Mouse (Mus musculus): ENCODE measurements around the gene Tecpr2. TPM values are rescaled to one million over a fixed set of nuclear protein-coding genes. Genes with fewer than 3 reads are reported as not detected.

Gene Tecpr2
- polyA plus RNA-seq, 1 experiment from 2014 or later, result 8.4 TPM

GRCm38 (mm10) chr12:111005803-111006202 lies 116.7 kb downstream of the Tecpr2 start:
- Histone ChIP-seq H3K4me2 (replicated peaks) (no peak overlapping the region), H3K27ac (no peak overlapping the region), H3K4me1 (peaks cover 21% of the 10 kb centered on the region), H3K9me3 (replicated peaks) (no peaks in the 10 kb centered on the region), H3K9ac (no peak overlapping the region), H3K27me3 (no peaks in the 10 kb centered on the region), H3K4me3 (no peak overlapping the region), H3K36me3 (no peaks in the 10 kb centered on the region)
- ATAC-seq (ENCODE audit: low FRiP score), result no peak
- WGBS, result 63% methylated on average over 6 of the region's 6 CpGs

GRCm38 (mm10) chr12:111006339-111006738 lies 117.3 kb downstream of the Tecpr2 start:
- H3K4me1 ChIP-seq, result peaks cover 21% of the 10 kb centered on the region
- no peak overlapping the region for H3K27ac ChIP-seq
- H3K36me3 ChIP-seq, result no peaks in the 10 kb centered on the region
- no peaks in the 10 kb centered on the region for H3K27me3 ChIP-seq
- no peak overlapping the region for H3K9ac ChIP-seq
- ATAC-seq (ENCODE audit: low FRiP score), result no peak
- no peak overlapping the region for H3K4me2 ChIP-seq (replicated peaks)
- WGBS, result 52% methylated on average over 5 of the region's 5 CpGs
- no peaks in the 10 kb centered on the region for H3K9me3 ChIP-seq (replicated peaks)
- no peak overlapping the region for H3K4me3 ChIP-seq

DNA sequence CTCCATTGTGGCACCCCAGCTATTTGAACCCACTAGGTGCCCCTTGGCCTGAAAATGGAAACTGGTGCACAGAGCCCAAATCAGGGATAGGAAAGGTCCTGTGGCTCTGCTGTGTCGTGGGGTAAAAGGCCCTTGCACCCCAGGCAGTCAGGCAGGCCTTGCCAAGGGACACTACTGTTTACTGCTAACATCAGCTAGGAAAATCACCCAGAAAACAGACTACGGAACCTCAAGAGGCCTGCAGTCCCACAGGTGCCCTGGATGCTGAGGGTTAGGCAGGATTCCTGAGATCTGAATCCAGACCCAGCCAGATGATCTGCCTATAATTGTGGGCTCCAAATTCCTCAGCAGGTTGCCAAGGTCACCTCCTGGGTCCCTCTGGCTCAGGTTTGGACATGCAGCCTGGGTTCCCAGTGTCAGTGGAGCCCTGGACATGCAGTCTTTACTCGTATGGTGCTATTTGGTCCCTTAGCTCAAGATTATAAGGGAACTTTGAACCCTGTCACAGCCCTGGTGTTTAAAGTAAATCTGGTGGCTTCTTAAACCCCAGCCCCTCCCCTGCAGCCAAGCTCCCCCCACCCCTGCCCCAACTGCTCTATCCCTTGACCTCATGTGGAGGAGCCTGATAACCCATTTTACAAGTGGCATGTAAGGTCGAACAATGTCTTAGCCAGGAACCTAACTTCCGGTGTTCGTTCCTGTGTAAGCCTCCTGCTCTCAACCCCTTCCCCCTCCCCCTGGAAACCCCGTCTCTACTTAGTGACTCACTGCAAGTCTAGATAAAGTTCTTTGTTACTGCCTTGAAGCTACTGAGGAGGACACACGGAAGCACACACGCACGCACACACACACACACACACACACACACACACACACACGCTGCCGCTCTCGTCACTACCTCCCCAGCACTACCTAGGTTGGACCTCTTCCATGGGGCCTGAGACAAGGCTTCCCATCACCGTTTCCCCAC lies 118.4 kb downstream of the Tecpr2 start:
- Histone ChIP-seq H3K9me3 (replicated peaks) (no peaks in the 10 kb centered on the region), H3K9ac (no peak overlapping the region), H3K4me1 (peaks cover 21% of the 10 kb centered on the region), H3K36me3 (no peaks in the 10 kb centered on the region), H3K4me2 (replicated peaks) (no peak overlapping the region), H3K27ac (no peak overlapping the region), H3K27me3 (no peaks in the 10 kb centered on the region), H3K4me3 (no peak overlapping the region)
- no peak for ATAC-seq (ENCODE audit: low FRiP score)
- WGBS, result 79% methylated on average over 14 of the region's 14 CpGs

- 72% methylated on average over 11 of the region's 11 CpGs for WGBS
- H3K4me2 ChIP-seq (replicated peaks), result no peak overlapping the region
- no peak for ATAC-seq (ENCODE audit: low FRiP score)
- no peaks in the 10 kb centered on the region for H3K36me3 ChIP-seq
- H3K9ac ChIP-seq, result no peak overlapping the region
- H3K4me1 ChIP-seq, result peaks cover 21% of the 10 kb centered on the region
- no peak overlapping the region for H3K27ac ChIP-seq
- no peak overlapping the region for H3K4me3 ChIP-seq
- no peaks in the 10 kb centered on the region for H3K27me3 ChIP-seq
- no peaks in the 10 kb centered on the region for H3K9me3 ChIP-seq (replicated peaks)
These were observed 119.7 kb downstream of the Tecpr2 start for GRCm38 (mm10) chr12:111008500-111009490.

DNA sequence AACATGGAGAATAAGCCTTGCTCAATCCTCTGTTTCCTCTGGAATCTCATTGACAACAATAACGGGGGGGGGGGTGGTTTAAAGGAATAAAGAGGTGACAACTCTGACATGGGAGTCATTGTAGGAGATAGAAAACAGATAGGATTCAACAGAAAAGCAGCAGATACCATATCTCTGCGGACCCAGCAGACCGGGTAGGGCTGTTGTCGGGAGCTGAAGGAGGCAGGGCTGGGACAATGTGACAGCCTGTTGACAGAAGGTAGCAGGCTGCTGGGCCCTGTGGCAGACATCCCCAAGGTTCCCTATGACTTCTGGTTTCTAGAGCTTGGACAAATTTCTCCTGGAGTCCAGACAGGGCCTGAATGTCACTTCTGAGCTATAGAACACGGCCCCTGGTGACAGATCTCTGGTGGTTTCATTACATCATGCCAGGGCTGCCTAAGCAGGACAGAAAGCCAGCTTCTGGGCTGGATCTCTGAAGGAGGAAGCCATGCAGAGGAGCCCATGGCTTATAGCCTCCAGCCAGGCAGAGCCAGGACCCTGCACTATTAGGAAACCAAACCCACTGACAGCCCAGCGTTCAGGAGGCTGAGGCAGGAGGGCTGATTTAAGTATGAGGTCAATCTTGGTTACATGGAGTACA lies 120.7 kb downstream of the Tecpr2 start:
- H3K27me3 ChIP-seq, result no peaks in the 10 kb centered on the region
- WGBS, result 77% methylated on average over 6 of the region's 6 CpGs

GRCm38 (mm10) chr12:111016807-111017206 lies 127.7 kb downstream of the Tecpr2 start:
- Histone ChIP-seq H3K27ac (no peak overlapping the region), H3K36me3 (no peaks in the 10 kb centered on the region), H3K27me3 (no peaks in the 10 kb centered on the region), H3K4me2 (replicated peaks) (no peak overlapping the region), H3K9ac (no peak overlapping the region), H3K4me3 (no peak overlapping the region), H3K9me3 (replicated peaks) (no peaks in the 10 kb centered on the region), H3K4me1 (peaks cover 3% of the 10 kb centered on the region; the same call in 1 of the 2 replicates)
- no peak for ATAC-seq (ENCODE audit: low FRiP score)
- WGBS, result 87% methylated on average over 3 of the region's 3 CpGs

More for the DNA sequence above, 120.7 kb downstream of the Tecpr2 start:
- ATAC-seq (ENCODE audit: low FRiP score), result no peak
- H3K4me2 ChIP-seq (replicated peaks), result no peak overlapping the region
- H3K27ac ChIP-seq, result no peak overlapping the region
- no peaks in the 10 kb centered on the region for H3K9me3 ChIP-seq (replicated peaks)
- no peak overlapping the region for H3K9ac ChIP-seq
- peaks cover 21% of the 10 kb centered on the region for H3K4me1 ChIP-seq
- H3K4me3 ChIP-seq, result no peak overlapping the region
- no peaks in the 10 kb centered on the region for H3K36me3 ChIP-seq

DNA sequence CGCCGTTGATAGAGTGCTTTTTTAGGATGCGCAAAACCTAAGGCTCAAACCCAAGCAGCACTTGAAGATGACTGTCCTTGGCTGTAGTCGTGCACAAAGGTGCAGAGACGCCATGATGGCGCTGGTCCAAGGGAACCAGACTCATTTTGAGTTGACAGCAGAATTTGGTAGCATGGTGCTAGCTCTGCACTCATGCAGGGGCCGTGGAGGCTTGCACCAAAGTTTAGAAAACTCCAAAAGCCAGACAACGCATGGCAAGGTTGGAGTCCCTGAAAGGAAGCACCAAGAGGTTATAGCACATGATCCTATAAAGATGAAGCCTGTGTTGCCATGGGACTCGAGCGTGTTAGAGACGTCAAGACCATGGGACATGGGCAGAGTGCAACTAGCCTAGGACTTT lies 129.0 kb downstream of the Tecpr2 start:
- Histone ChIP-seq H3K27me3 (no peaks in the 10 kb centered on the region), H3K4me3 (no peak overlapping the region), H3K27ac (no peak overlapping the region), H3K9me3 (replicated peaks) (no peaks in the 10 kb centered on the region), H3K9ac (no peak overlapping the region), H3K36me3 (no peaks in the 10 kb centered on the region), H3K4me2 (replicated peaks) (no peak overlapping the region), H3K4me1 (peaks cover 3% of the 10 kb centered on the region; the same call in 1 of the 2 replicates)
- 92% methylated on average over 11 of the region's 11 CpGs for WGBS
- ATAC-seq (ENCODE audit: low FRiP score), result no peak

- 89% methylated on average over 2 of the region's 2 CpGs for WGBS
- H3K4me3 ChIP-seq, result no peak overlapping the region
- no peak overlapping the region for H3K4me2 ChIP-seq (replicated peaks)
- ATAC-seq (ENCODE audit: low FRiP score), result no peak
- H3K27ac ChIP-seq, result no peak overlapping the region
- no peaks in the 10 kb centered on the region for H3K27me3 ChIP-seq
- H3K9me3 ChIP-seq (replicated peaks), result no peaks in the 10 kb centered on the region
- peaks cover 3% of the 10 kb centered on the region; the same call in 1 of the 2 replicates for H3K4me1 ChIP-seq
- no peak overlapping the region for H3K9ac ChIP-seq
- no peaks in the 10 kb centered on the region for H3K36me3 ChIP-seq
These were observed 130.0 kb downstream of the Tecpr2 start for GRCm38 (mm10) chr12:111019086-111019485.

DNA sequence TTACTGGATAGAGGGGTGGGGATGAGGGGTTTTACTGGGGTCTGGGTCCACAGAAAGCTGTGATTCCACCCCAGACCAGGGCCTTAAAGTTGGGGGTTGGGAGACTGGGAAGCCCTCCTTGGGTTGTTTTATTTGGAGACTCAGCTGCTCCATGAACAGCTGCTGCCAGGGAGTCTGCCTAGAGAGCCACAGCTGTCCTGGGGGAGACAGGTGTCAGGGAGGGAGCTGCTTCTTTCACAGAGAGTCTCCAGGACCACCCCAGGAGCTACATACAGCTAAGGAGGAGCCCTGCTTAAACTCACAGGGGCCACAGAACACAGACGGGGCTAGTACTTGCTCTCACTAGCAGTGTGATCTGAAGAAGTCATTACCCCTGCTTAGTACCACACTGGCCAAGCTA lies 132.1 kb downstream of the Tecpr2 start:
- no peaks in the 10 kb centered on the region for H3K27me3 ChIP-seq
- H3K4me3 ChIP-seq, result no peak overlapping the region
- no peak overlapping the region for H3K4me2 ChIP-seq (replicated peaks)
- WGBS, result 26% methylated on average over 1 of the region's 1 CpGs
- no peaks in the 10 kb centered on the region for H3K9me3 ChIP-seq (replicated peaks)
- no peak overlapping the region for H3K9ac ChIP-seq
- no peaks in the 10 kb centered on the region for H3K36me3 ChIP-seq
- no peak for ATAC-seq (ENCODE audit: low FRiP score)
- peaks cover under 1% of the 10 kb centered on the region; the same call in 1 of the 2 replicates for H3K4me1 ChIP-seq
- no peak overlapping the region for H3K27ac ChIP-seq

DNA sequence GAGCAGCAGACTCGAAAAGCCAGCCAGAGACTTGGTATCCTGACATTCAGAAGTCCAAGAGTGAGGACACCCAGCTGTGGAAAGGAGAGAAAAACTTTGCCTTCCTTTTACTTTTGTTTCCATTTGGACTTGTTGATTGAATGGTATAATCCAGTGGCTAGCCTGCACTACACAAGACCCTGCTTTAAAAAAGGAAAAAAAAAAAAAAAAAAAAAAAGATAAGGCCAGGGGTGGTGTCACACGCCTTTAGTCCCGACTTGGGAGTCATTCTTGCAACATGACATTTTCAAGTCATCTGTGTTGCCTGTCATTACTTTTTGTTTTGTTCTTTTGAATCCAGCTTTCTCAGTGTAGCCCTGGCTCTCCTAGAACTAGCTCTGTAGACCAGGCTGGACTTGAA lies 132.5 kb downstream of the Tecpr2 start:
- no peak overlapping the region for H3K4me2 ChIP-seq (replicated peaks)
- no peaks in the 10 kb centered on the region for H3K4me1 ChIP-seq
- H3K27ac ChIP-seq, result no peak overlapping the region
- H3K9me3 ChIP-seq (replicated peaks), result no peaks in the 10 kb centered on the region
- H3K4me3 ChIP-seq, result no peak overlapping the region
- no peaks in the 10 kb centered on the region for H3K27me3 ChIP-seq
- no peak for ATAC-seq (ENCODE audit: low FRiP score)
- WGBS, result 77% methylated on average over 3 of the region's 3 CpGs
- no peak overlapping the region for H3K9ac ChIP-seq
- H3K36me3 ChIP-seq, result no peaks in the 10 kb centered on the region
